Mouse (Mus musculus) G1E (cell line): ENCODE measurements around the gene Ubxn10.

ENCODE experiments used
- CTCF ChIP-seq: IDR thresholded peaks from 2 replicates; pipeline ENCODE4 v1.5.1; 2012; ENCODE audit warnings: low read depth, low read length, inconsistent platforms, mixed read lengths
- GATA1 ChIP-seq: IDR thresholded peaks from 2 replicates; pipeline ENCODE4 v1.6.1; 2012; ENCODE audit warnings: borderline replicate concordance, low read length, inconsistent platforms, mixed read lengths
- GATA2 ChIP-seq: IDR thresholded peaks from 2 replicates; pipeline ENCODE4 v1.6.1; 2012; ENCODE audit warnings: low read depth, low read length, inconsistent platforms, borderline replicate concordance
- POLR2AphosphoS5 ChIP-seq: IDR thresholded peaks from 2 replicates; pipeline ENCODE4 v1.6.1; 2012; ENCODE audit warnings: low read depth, low read length, inconsistent platforms; ENCODE audit not compliant: insufficient replicate concordance
- TAL1 ChIP-seq: conservative IDR thresholded peaks from 2 replicates; pipeline ENCODE4 v1.6.1; 2012; ENCODE audit warnings: low read depth, low read length, inconsistent platforms, mixed read lengths

DNA sequence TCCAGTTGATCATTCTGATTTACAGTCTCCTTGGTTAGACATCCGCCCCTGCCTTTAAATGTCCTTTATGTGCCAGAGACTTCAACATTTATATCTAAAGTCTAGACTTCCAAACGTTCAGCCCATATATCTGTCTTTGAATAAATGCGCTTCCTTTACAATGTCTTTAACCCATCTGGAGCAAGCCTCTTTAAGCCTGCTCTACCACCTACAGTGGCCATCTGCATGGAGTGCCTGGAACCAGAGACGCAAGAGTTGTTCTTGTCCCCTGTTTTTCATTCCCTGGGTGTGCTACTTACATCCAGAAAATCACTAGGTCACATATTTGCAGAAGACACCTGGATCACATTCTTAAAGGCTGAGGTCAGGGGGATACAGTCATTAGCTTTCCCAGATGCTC is 56.8 kb downstream of the Ubxn10 start:
- no peak for TF ChIP-seq CTCF
- TF ChIP-seq TAL1: no peak
- no peak for TF ChIP-seq GATA1
- no peak for TF ChIP-seq GATA2
- TF ChIP-seq POLR2AphosphoS5: no peak
